Mouse (Mus musculus) c-Kit-positive CD71-negative TER-119-negative erythroid progenitor cells, embryonic 14.5 days (primary cell): ENCODE results near the gene Zbtb25.

Experiments
- DNase-seq: peaks from one replicate; pipeline ENCODE4 v3.0.0-alpha.2; 2013; ENCODE audit warnings: low read depth

Gene Zbtb25

DNA sequence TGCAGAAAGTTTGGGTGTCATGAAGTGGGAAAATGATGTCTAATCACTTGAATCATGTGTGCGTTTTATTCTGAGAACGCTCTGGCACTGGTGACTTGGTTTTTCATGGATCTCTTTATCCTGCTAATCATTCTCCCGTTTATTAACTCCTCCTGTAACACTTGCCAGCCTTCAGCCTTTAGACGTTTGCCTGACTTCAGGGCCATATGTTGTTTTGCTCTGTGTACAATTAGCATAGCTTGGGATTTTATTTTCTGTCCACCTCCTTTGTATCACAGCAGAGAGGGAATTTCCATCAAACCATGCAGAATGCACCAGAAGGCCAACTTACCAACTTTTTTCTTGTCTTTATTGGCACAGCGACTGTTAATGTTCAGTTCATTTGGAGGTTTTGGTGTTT is 71.6 kb downstream of the Zbtb25 start:
- no peak for DNase-seq
